Mouse (Mus musculus) MN1 (cell line): ENCODE data around the gene Tmem185a.
"Not testable (repeated sequence)": the region's sequence is repeated elsewhere in the genome, so short reads cannot be mapped to it uniquely, and the experiment has no call there.

Source experiments
- DNase-seq: peaks from one replicate; pipeline ENCODE4 v3.0.0-alpha.2; 2016; ENCODE audit warnings: low spot score

The Tmem185a gene

GRCm38 (mm10) chrX:70476792-70477776 is at the start of gene Tmem185a:
TSS of gene Tmem185a (minus strand) at chrX:70477180.
- peak; percentile 80 for DNase-seq

- not testable (repeated sequence) for DNase-seq
These were observed 37.4 kb upstream of the Tmem185a start for GRCm38 (mm10) chrX:70514413-70514812.

GRCm38 (mm10) chrX:70487328-70487727 is 10.3 kb upstream of the Tmem185a start:
- DNase-seq = not testable (repeated sequence)

- DNase-seq = no peak
These were observed 5.2 kb upstream of the Tmem185a start for GRCm38 (mm10) chrX:70482154-70482553.

- DNase-seq = no peak
These were observed 1.7 kb upstream of the Tmem185a start for GRCm38 (mm10) chrX:70478701-70479100.

- DNase-seq = no peak
These were observed 1.7 kb downstream of the Tmem185a start for GRCm38 (mm10) chrX:70475215-70475765.

GRCm38 (mm10) chrX:70466897-70467296 is 10.1 kb downstream of the Tmem185a start:
- DNase-seq = no peak

GRCm38 (mm10) chrX:70465489-70465888 is 11.5 kb downstream of the Tmem185a start:
- DNase-seq = no peak

- no peak for DNase-seq
These were observed 13.4 kb downstream of the Tmem185a start for GRCm38 (mm10) chrX:70463621-70464020.

- DNase-seq = not testable (repeated sequence)
These were observed 24.6 kb downstream of the Tmem185a start for GRCm38 (mm10) chrX:70452359-70452758.

- DNase-seq = not testable (repeated sequence)
These were observed 51.5 kb downstream of the Tmem185a start for GRCm38 (mm10) chrX:70425473-70425872.
